ENCODE assay signal across 7 mouse cellular contexts in genomic region chr4:134362586-134362985, GRCm38 (mm10). TPM values are rescaled to one million over a fixed set of nuclear protein-coding genes. Genes with fewer than 3 reads are reported as not detected.
DNase-seq lines count a peak whose midpoint lies in the region; ATAC-seq lines count a peak whose summit lies in the region.

No protein-coding gene starts in this region.

- WGBS in liver, embryonic 15.5 days (ENCODE audit: insufficient replicate concordance): 8% methylated on average over 9 of the region's 9 CpGs
- WGBS in forebrain, embryonic 16.5 days: 19% methylated on average over 9 of the region's 9 CpGs

- peaks cover 6% of the 10 kb centered on the region; the same call in 1 of the 2 replicates for H3K4me1 ChIP-seq in liver, embryonic 15.5 days (replicated peaks)
- no peaks in the 10 kb centered on the region; the same call in 1 of the 2 replicates for H3K4me1 ChIP-seq in forebrain, embryonic 16.5 days (replicated peaks; ENCODE audit: control insufficient read depth, insufficient read depth, low read length)

- no peaks in the 10 kb centered on the region for H3K9me3 ChIP-seq in liver, embryonic 15.5 days (replicated peaks)
- no peaks in the 10 kb centered on the region for H3K9me3 ChIP-seq in forebrain, embryonic 16.5 days (ENCODE audit: control insufficient read depth, low read length)

- H3K9ac ChIP-seq in liver, embryonic 15.5 days: no peak overlapping the region
- H3K9ac ChIP-seq in forebrain, embryonic 16.5 days (replicated peaks; ENCODE audit: low read depth, low read length): no peak overlapping the region

- peak overlapping the region; percentile 23; the same call in 1 of the 2 replicates for H3K4me2 ChIP-seq in liver, embryonic 15.5 days
- no peak overlapping the region for H3K4me2 ChIP-seq in forebrain, embryonic 16.5 days (ENCODE audit: low read length)

- ATAC-seq in activated CD4-positive, CD25-positive, alpha-beta regulatory T cell, adult 4 months: peak; percentile 82
- ATAC-seq in liver, embryonic 15.5 days (ENCODE audit: insufficient read depth): no peak
- ATAC-seq in forebrain, embryonic 16.5 days: no peak

- H3K36me3 ChIP-seq in liver, embryonic 15.5 days (replicated peaks): no peaks in the 10 kb centered on the region
- no peaks in the 10 kb centered on the region for H3K36me3 ChIP-seq in forebrain, embryonic 16.5 days (ENCODE audit: control insufficient read depth, insufficient read depth)

- intact Hi-C loops in heart, postnatal 36 days (cut with DNase I): no loop called here

- H3K4me3 ChIP-seq in liver, embryonic 15.5 days (replicated peaks): no peak overlapping the region
- H3K4me3 ChIP-seq in forebrain, embryonic 16.5 days (replicated peaks; ENCODE audit: low read length): no peak overlapping the region

- no peak overlapping the region for H3K27ac ChIP-seq in liver, embryonic 15.5 days (replicated peaks)
- H3K27ac ChIP-seq in forebrain, embryonic 16.5 days (ENCODE audit: low read length): no peak overlapping the region

- DNase-seq in CD8-positive naive resting alpha-beta T cell, adult 2 months (ENCODE audit: low read depth in 2 of 2, low spot score in 2 of 2): peak; percentile 51 to 72
- DNase-seq in heart, postnatal 36 days: peak; percentile 32 to 50
- peak; percentile 68 to 69 for DNase-seq in thymus, postnatal 10 days (ENCODE audit: low spot score in 2 of 2)
- DNase-seq in gastrocnemius, postnatal 10 days: no peak

- H3K27me3 ChIP-seq in liver, embryonic 15.5 days: peaks cover 49% of the 10 kb centered on the region
- H3K27me3 ChIP-seq in forebrain, embryonic 16.5 days (replicated peaks; ENCODE audit: control insufficient read depth, insufficient read depth, low read length): no peaks in the 10 kb centered on the region

RNA-seq across cellular contexts. Expression of gene Slc30a2, which starts 19.6 kb away (rescaled TPM):
- under 1 TPM; 0.24 to 0.85 TPM for polyA plus RNA-seq in activated CD4-positive, CD25-positive, alpha-beta regulatory T cell, adult 4 months (2017; shearing (Covaris generic))
- total RNA-seq in heart, postnatal 36 days (2021): under 1 TPM; 0.35 to 0.50 TPM
- polyA plus RNA-seq in liver, embryonic 15.5 days (2015; fragmentation: Nextera tagmentation; extraction: Ambion mirVana): 0.06 TPM in 1 of 2 replicates, not detected in the other
- total RNA-seq in gastrocnemius, postnatal 10 days (2021): under 1 TPM; 0.29 to 0.66 TPM
- polyA plus RNA-seq in forebrain, embryonic 16.5 days (2015; fragmentation: Nextera tagmentation; extraction: Ambion mirVana): 0.15 and 0.17 TPM in 2 replicates

RNA-seq across cellular contexts. Expression of gene Extl1, which starts 21.1 kb away (rescaled TPM):
- polyA plus RNA-seq in activated CD4-positive, CD25-positive, alpha-beta regulatory T cell, adult 4 months (2017; shearing (Covaris generic)): 1 to 10 TPM in 1 of 2 experiments, under 1 TPM in 1; 0.16 to 1.4 TPM
- 10 to 100 TPM; 17.3 to 20.0 TPM for total RNA-seq in heart, postnatal 36 days (2021)
- polyA plus RNA-seq in liver, embryonic 15.5 days (2015; fragmentation: Nextera tagmentation; extraction: Ambion mirVana): 0.09 and 0.22 TPM in 2 replicates
- total RNA-seq in gastrocnemius, postnatal 10 days (2021): 10 to 100 TPM; 24.7 to 27.4 TPM
- 0.45 and 0.56 TPM in 2 replicates for polyA plus RNA-seq in forebrain, embryonic 16.5 days (2015; fragmentation: Nextera tagmentation; extraction: Ambion mirVana)

RNA-seq across cellular contexts. Expression of gene Pafah2, which starts 33.5 kb away (rescaled TPM):
- polyA plus RNA-seq in activated CD4-positive, CD25-positive, alpha-beta regulatory T cell, adult 4 months (2017; shearing (Covaris generic)): under 1 TPM; 0.70 to 0.90 TPM
- total RNA-seq in heart, postnatal 36 days (2021): 1 to 10 TPM; 6.8 to 8.0 TPM
- polyA plus RNA-seq in liver, embryonic 15.5 days (2015; fragmentation: Nextera tagmentation; extraction: Ambion mirVana): 5.4 and 6.8 TPM in 2 replicates
- total RNA-seq in gastrocnemius, postnatal 10 days (2021): 1 to 10 TPM; 2.4 to 2.9 TPM
- 8.1 and 9.3 TPM in 2 replicates for polyA plus RNA-seq in forebrain, embryonic 16.5 days (2015; fragmentation: Nextera tagmentation; extraction: Ambion mirVana)

RNA-seq across cellular contexts. Expression of gene Trim63, which starts 47.7 kb away (rescaled TPM):
- polyA plus RNA-seq in activated CD4-positive, CD25-positive, alpha-beta regulatory T cell, adult 4 months (2017; shearing (Covaris generic)): not detected
- total RNA-seq in heart, postnatal 36 days (2021): 100 to 1,000 TPM; 234 to 314 TPM
- polyA plus RNA-seq in liver, embryonic 15.5 days (2015; fragmentation: Nextera tagmentation; extraction: Ambion mirVana): 0.24 and 0.31 TPM in 2 replicates
- 100 to 1,000 TPM in 1 of 2 experiments, 10 to 100 TPM in 1; 78.5 to 107 TPM for total RNA-seq in gastrocnemius, postnatal 10 days (2021)
- 0.15 and 0.26 TPM in 2 replicates for polyA plus RNA-seq in forebrain, embryonic 16.5 days (2015; fragmentation: Nextera tagmentation; extraction: Ambion mirVana)
